Mouse (Mus musculus): ENCODE data around the gene Gm11060. TPM values are rescaled to one million over a fixed set of nuclear protein-coding genes. Genes with fewer than 3 reads are reported as not detected.

The Gm11060 gene
- total RNA-seq, 4 experiments from 2014 or later = not detected

GRCm38 (mm10) chr2:105117669-105118068, 25.9 kb downstream of the Gm11060 start:
- no peak for DNase-seq

GRCm38 (mm10) chr2:105122216-105122615, 30.4 kb downstream of the Gm11060 start:
- DNase-seq = no peak

DNA sequence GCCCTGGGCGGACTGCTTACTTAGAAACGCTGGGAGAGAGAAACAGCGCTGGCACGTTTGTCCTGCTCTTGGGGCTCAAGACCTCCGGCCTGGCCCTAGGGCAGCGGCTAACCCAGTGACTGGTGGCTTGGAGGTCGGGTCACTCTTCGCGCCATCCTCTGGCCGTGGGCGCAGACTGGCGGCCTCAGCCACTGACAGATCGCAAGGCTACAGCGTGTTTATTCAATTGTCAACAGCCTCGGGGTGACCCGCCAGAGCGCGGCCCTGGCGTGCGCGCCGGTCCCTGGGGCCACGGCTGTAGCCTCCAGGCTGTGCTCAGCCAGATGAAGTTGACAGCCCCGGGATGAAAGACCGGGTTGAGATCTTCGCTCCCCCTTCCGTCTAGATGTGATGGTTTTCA, 31.1 kb downstream of the Gm11060 start:
- no peak for DNase-seq

DNA sequence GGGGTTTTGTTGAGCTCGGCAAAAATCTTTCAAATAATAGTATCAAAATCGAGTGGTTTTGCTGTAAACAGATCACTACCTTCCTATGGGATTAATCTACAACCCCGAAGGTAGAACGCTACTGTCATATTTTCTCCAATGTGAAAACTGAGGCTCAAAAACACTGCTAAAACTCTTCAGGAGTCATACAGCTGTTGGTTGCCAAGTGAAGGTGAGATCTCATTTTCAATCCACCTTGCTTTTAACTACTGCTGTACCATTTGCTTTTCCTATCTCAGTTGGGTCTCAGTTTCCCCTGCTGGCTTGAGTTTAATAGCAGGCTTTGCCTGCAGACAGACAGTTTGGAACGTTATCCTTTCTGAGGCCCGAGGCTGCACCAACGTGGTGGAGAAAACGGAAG, 31.6 kb downstream of the Gm11060 start:
- no peak for DNase-seq

DNA sequence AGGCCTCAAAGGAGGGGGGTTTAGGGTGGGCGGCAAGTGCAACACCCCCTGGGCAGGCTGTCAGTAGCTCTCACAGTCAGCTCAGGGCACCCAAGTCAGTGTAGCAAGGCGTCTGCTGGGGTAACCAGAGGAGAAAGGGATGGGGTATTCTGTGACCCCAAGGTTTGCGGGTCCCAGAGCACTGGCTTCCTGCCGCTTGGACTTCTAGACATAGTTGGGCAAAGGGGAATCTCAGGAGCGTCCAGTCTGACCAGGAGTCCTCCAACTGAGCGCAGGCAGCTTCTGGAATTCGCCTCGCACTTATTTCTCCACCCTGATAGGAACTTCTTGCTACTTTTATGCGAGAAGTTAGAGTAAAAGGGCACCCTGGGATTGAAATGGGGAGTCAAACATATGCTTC, 32.1 kb downstream of the Gm11060 start:
- DNase-seq = no peak

- DNase-seq = no peak
These were observed 32.6 kb downstream of the Gm11060 start for GRCm38 (mm10) chr2:105124391-105124790.

DNA sequence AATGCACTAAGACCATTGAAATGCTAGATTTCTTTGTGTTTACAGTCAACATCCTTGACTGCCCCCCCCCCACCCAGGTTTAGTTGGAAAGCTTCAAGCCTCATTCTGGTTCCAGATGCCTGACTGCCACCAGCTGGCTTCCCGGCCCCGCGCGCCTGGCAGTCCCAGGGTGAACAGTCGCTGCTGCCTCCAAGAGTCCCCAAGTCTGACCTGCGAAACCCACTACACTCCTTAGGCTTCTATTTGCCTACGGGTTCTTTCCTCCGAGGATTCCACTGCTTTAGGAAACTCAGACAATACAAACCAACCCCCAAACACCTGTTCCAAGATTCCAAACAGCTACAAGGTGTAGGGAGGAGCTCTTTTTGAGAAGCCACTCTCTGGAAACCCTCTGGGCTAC, 33.4 kb downstream of the Gm11060 start:
- no peak for DNase-seq

DNA sequence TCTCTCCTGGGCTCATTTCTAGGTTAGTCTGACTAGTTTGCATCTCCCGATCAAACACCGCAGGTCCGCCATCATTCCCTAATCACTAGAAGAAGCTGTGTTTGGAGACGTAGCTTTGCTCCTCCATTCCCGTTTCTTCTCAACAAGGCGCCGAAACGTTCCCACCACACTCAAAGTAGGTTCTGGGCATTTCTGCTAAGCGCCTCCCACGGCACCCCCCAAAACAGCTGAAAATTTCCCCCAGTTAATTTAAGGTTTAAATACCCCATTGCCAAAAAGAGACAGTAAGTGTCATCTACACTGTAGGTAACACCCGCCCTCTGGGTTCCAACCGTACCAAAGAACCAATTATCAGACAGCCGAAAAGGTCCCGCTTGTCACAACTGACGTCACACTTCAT, 33.8 kb downstream of the Gm11060 start:
- DNase-seq = no peak

DNA sequence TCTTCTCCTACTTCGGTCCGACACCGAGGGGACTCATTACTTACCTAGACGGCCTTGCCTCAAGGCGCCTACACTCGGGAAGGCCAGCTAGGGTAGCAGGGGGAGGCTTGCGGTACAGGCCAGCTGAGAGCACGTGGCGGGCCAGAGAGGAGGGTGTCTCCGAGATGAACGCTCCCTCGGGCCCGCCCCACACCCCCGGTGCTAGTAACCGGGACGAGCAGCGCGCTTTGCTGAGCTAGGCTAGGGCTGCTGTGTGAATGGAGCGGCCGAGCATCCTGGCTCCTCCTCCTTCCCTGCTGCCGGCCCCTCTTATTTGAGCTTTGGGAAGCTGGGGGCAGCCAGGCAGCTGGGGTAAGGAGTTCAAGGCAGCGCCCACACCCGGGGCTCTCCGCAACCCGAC, 34.5 kb downstream of the Gm11060 start, which contains the start of gene Wt1:
Gene Wt1, plus strand, starts transcription at position 251 of the 400 bp plus-strand sequence.
- DNase-seq = no peak

DNA sequence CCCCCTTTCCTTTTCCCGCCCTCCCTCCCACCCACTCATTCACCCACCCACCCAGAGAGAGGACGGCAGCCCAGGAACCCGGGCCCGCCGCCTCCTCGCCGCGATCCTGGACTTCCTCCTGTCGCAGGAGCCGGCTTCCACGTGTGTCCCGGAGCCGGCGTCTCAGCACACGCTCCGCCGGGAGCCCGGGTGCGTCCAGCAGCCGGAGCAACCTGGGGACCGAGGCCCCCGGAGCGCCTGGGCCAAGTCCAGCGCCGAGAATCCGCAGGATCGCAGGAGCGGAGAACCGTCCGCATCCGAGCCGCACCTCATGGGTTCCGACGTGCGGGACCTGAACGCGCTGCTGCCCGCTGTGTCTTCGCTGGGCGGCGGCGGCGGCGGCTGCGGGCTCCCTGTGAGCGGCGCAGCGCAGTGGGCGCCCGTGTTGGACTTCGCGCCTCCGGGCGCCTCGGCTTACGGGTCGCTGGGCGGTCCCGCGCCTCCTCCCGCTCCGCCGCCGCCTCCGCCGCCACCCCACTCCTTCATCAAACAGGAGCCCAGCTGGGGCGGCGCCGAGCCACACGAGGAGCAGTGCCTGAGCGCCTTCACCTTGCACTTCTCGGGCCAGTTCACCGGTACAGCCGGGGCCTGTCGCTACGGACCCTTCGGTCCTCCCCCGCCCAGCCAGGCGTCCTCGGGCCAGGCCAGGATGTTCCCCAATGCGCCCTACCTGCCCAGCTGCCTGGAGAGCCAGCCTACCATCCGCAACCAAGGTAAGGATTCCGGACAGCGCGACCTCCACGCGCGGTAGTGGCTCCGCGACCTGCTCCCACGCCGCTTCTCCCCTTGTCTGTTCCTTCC, 35.1 kb downstream of the Gm11060 start:
- no peak for DNase-seq

GRCm38 (mm10) chr2:105127531-105128480, 36.0 kb downstream of the Gm11060 start:
- no peak for DNase-seq

DNA sequence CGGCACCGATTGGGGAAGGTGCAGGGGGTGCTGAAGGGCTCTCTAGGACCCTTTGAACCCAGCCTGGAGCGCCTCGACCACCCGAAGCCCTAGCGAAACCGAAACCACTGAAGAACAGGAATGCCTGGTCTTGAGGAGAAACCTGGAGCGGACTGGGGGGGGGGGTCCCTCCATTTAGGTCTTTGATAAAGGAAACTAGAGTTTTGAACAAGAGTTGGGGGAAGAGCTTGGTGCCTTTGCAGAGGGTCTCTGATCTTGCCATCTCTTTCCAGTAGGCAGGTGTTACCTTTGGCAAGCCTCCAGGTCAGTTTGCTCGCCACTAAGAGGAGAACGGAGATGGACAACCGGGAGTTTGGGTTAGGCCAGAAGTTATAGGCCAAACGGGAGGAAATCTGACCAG, 36.7 kb downstream of the Gm11060 start:
- no peak for DNase-seq

- no peak for DNase-seq
These were observed 38.7 kb downstream of the Gm11060 start for GRCm38 (mm10) chr2:105130351-105131060.

DNA sequence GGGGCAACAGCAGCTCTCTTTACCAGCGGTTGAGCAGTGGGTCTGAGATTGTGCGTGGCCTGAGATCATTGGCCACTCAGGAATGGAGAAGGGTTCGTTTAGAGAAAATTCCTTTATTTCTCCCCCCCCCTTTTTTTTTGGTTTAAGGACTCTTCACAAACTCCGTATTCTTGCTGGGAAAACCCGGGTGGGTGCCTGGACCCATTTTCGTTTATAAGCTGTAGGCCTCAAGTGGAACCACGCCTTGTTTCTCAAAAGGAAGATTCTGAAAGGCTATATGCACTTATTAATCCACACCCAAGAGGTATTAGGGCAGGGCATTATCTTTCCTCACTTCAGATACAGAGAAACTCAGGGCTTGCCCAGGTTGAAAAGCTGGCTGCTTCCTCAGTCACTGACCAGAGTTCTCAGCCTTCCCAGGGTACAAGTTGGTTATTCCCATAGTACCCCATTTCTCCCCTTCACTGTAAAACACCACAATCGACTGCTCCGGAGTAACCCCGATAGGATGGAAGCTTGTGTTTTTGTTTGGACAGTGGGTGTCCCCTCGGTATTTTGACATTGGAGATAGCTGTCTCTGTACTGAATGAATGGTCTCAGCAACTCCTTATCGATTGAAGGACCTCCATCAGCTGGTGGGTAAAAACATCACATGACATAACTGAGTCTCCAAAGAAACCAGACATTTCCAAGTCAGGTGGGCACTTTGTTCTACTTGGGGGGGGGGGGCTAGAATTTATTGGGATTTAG, 39.4 kb downstream of the Gm11060 start:
- no peak for DNase-seq

GRCm38 (mm10) chr2:105131811-105132100, 39.9 kb downstream of the Gm11060 start:
- DNase-seq = no peak

GRCm38 (mm10) chr2:105132300-105132699, 40.5 kb downstream of the Gm11060 start:
- DNase-seq = no peak

DNA sequence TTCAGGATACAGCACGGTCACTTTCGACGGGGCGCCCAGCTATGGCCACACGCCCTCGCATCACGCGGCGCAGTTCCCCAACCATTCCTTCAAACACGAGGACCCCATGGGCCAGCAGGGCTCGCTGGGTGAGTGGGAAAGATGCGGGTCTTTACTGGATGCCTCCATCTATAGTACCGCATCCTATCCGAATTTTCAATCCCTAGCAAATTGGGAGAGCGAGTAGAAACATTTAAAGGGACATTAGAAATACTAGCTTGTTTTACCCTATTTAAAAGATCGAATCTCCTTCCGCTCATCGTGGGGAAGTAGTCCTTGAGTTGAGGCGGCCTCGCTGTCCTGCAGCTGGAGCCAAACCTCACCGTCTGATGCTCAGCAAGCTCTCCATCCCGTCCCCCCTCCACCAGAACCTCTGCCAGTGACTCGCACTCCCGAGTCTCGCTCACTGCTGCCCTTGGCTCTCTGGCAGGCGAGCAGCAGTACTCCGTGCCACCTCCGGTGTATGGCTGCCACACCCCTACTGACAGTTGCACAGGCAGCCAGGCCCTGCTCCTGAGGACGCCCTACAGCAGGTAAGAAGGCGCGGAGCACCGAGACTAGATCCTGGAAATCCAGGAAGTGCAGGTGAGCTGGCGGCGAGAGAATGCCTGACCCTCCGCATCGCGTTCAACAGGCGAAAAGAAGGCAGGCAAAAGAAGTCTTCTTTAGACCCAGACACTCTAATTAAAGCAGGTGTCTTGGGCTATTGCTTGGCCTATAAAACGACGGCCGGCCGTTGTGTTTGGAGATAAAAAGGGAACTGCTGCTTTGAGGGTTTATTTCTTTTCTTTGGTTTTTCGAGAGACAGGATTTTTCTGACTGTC, 41.3 kb downstream of the Gm11060 start:
- DNase-seq = no peak

GRCm38 (mm10) chr2:105134296-105134695, 42.5 kb downstream of the Gm11060 start:
- no peak for DNase-seq

DNA sequence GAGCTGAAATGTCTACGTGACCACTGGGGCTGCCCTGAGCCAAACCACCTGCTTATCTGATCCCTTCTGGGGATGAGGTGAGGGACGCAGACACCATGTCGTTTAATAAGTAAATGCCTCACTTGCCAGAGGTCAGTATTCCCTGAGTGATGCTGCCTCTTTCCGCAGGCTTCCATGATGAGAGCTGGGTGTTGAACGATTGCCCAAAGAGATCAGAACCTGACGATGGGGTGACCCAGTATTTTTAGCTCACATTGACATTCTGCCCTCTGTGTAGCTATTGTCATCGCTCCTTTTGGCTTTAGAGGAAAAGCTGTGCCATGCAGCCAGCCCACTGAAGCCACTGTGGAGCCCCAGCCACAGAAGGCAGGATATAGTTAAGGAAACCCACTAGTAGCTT, 47.7 kb downstream of the Gm11060 start:
- no peak for DNase-seq

GRCm38 (mm10) chr2:105141371-105141770, 49.6 kb downstream of the Gm11060 start:
- no peak for DNase-seq
